Mouse (Mus musculus) midbrain, postnatal 0 days (tissue): ENCODE measurements around the gene Galnt10. TPM values are rescaled to one million over a fixed set of nuclear protein-coding genes. Genes with fewer than 3 reads are reported as not detected.
A peak's percentile ranks its signal among the peaks of the same experiment; 100 is the strongest.

Experiments
- ATAC-seq: fragments of 200-750 bp; cut with Nextera tagmentation; 2 replicates; pipeline ENCODE4 v1.8.0; 2017; ENCODE audit warnings: moderate number of reproducible peaks, mild to moderate bottlenecking, moderate TSS enrichment, moderate library complexity; ENCODE audit not compliant: low FRiP score
- DNase-seq: peaks from one replicate; pipeline ENCODE4 v3.0.0-alpha.2; 2015; ENCODE audit warnings: low spot score
- H3K27ac ChIP-seq: fragments of 300-500 bp; sonication (generic); 2 replicates; pipeline ENCODE4 v1.5.1; 2014; ENCODE audit warnings: low read depth, mild to moderate bottlenecking, low read length, mixed read lengths
- H3K27me3 ChIP-seq: fragments of 300-500 bp; sonication (generic); 2 replicates; pipeline ENCODE4 v1.6.1; 2014; ENCODE audit warnings: low read length, control low read depth, mixed read lengths; ENCODE audit not compliant: insufficient read depth
- H3K36me3 ChIP-seq: fragments of 300-500 bp; sonication (generic); 2 replicates; pipeline ENCODE4 v1.6.1; 2014; ENCODE audit warnings: low read length, control low read depth, mixed read lengths; ENCODE audit not compliant: insufficient read depth
- H3K4me1 ChIP-seq: fragments of 300-500 bp; sonication (generic); 2 replicates; pipeline ENCODE4 v1.6.1; 2014; ENCODE audit warnings: mild to moderate bottlenecking, control low read depth, antibody characterized with exemption, low read length, mixed read lengths; ENCODE audit not compliant: insufficient read depth
- H3K4me2 ChIP-seq: fragments of 300-500 bp; sonication (generic); 2 replicates; pipeline ENCODE4 v1.6.1; 2014; ENCODE audit warnings: low read depth, mild to moderate bottlenecking, low read length, mixed read lengths; ENCODE audit not compliant: poor library complexity, severe bottlenecking
- H3K4me3 ChIP-seq: fragments of 300-500 bp; sonication (generic); 2 replicates; pipeline ENCODE4 v1.5.1; 2014; ENCODE audit warnings: low read depth, mild to moderate bottlenecking, low read length, moderate library complexity
- H3K9ac ChIP-seq: fragments of 300-500 bp; sonication (generic); replicated peaks from 2 replicates; pipeline ENCODE4 v1.6.1; 2014; ENCODE audit warnings: mild to moderate bottlenecking, low read length, moderate library complexity, mixed read lengths; ENCODE audit not compliant: poor library complexity, severe bottlenecking
- H3K9me3 ChIP-seq: fragments of 300-500 bp; sonication (generic); 2 replicates; pipeline ENCODE4 v1.6.1; 2016; ENCODE audit warnings: low read length, control low read depth
- CTCF ChIP-seq: IDR thresholded peaks from 2 replicates; pipeline ENCODE4 v1.5.1; 2016; ENCODE audit warnings: antibody characterized with exemption, mild to moderate bottlenecking
- WGBS: fragments of 180-500 bp; shearing (Covaris S2); extraction: QIAGEN DNeasy Blood & Tissue Kit; methylation state at CpG from one replicate; pipeline ENCODE4 v1.1.7; 2014; 5-methylcytosine and 5-hydroxymethylcytosine counted together
- polyA plus RNA-seq: library from polyadenylated mRNA; unstranded; fragments of >200 nt; fragmentation: Nextera tagmentation; extraction: Ambion mirVana; gene quantifications from 2 replicates; pipeline ENCODE4 v1.2.1, GENCODE M21; 2015
- total RNA-seq: library from RNA; depleted of rRNA; stranded (reverse); fragments of >200 nt; gene quantifications from 2 replicates; pipeline ENCODE4 v1.2.3, GENCODE M21; 2014

The Galnt10 gene
- total and polyA plus RNA-seq, 2 experiments from 2014 or later = 11.8 to 26.0 TPM

- no peak overlapping the region for H3K4me3 ChIP-seq
- no peak overlapping the region for H3K4me2 ChIP-seq
- TF ChIP-seq CTCF = no peak
- H3K27me3 ChIP-seq = no peaks in the 10 kb centered on the region
- 0 out of 2 replicates have a peak, but pooled peaks cover 6% of the 10 kb centered on the region for H3K4me1 ChIP-seq
- no peaks in the 10 kb centered on the region for H3K9me3 ChIP-seq
- H3K36me3 ChIP-seq = no peaks in the 10 kb centered on the region; the same call in 1 of the 2 replicates
- ATAC-seq = no peak
- H3K9ac ChIP-seq = no peak overlapping the region
- peak overlapping the region; percentile 26; the same call in 1 of the 2 replicates for H3K27ac ChIP-seq
- WGBS = 64% methylated on average over 6 of the region's 6 CpGs
- DNase-seq = no peak
Measured at GRCm38 (mm10) chr11:57720076-57720475, 74.8 kb downstream of the Galnt10 start.

- TF ChIP-seq CTCF = peak; percentile 51
- Histone ChIP-seq H3K36me3 (no peaks in the 10 kb centered on the region; the same call in 1 of the 2 replicates), H3K4me3 (no peak overlapping the region), H3K9me3 (no peaks in the 10 kb centered on the region), H3K4me2 (no peak overlapping the region), H3K9ac (no peak overlapping the region), H3K4me1 (0 out of 2 replicates have a peak, but pooled peaks cover 4% of the 10 kb centered on the region), H3K27ac (no peak overlapping the region), H3K27me3 (no peaks in the 10 kb centered on the region)
- ATAC-seq = no peak
- WGBS = 94% methylated on average over 5 of the region's 5 CpGs
- no peak for DNase-seq
Measured at GRCm38 (mm10) chr11:57724791-57725463, 79.7 kb downstream of the Galnt10 start.

- H3K36me3 ChIP-seq = no peaks in the 10 kb centered on the region; the same call in 1 of the 2 replicates
- no peaks in the 10 kb centered on the region for H3K4me1 ChIP-seq
- no peak overlapping the region for H3K9ac ChIP-seq
- no peak for DNase-seq
- no peak for ATAC-seq
- H3K9me3 ChIP-seq = no peaks in the 10 kb centered on the region
- H3K27ac ChIP-seq = no peak overlapping the region
- TF ChIP-seq CTCF = no peak
- no peaks in the 10 kb centered on the region for H3K27me3 ChIP-seq
- WGBS = 68% methylated on average over 4 of the region's 4 CpGs
- no peak overlapping the region for H3K4me2 ChIP-seq
- H3K4me3 ChIP-seq = no peak overlapping the region
Measured at GRCm38 (mm10) chr11:57725926-57726325, 80.7 kb downstream of the Galnt10 start.

- Histone ChIP-seq H3K4me3 (no peak overlapping the region), H3K4me2 (no peak overlapping the region), H3K27ac (no peak overlapping the region), H3K4me1 (no peaks in the 10 kb centered on the region), H3K9me3 (no peaks in the 10 kb centered on the region), H3K27me3 (no peaks in the 10 kb centered on the region), H3K9ac (no peak overlapping the region), H3K36me3 (no peaks in the 10 kb centered on the region)
- DNase-seq = peak; percentile 78
- WGBS = 48% methylated on average over 9 of the region's 9 CpGs
- no peak for TF ChIP-seq CTCF
- peak; percentile 72 for ATAC-seq
Measured at GRCm38 (mm10) chr11:57727303-57727969, 82.2 kb downstream of the Galnt10 start.

GRCm38 (mm10) chr11:57732410-57733281 lies 87.4 kb downstream of the Galnt10 start:
- no peak for TF ChIP-seq CTCF
- no peak overlapping the region for H3K4me2 ChIP-seq
- H3K9ac ChIP-seq = no peak overlapping the region
- no peak overlapping the region for H3K27ac ChIP-seq
- H3K9me3 ChIP-seq = no peaks in the 10 kb centered on the region
- no peaks in the 10 kb centered on the region for H3K4me1 ChIP-seq
- no peaks in the 10 kb centered on the region for H3K27me3 ChIP-seq
- DNase-seq (no peak), ATAC-seq (no peak)
- H3K4me3 ChIP-seq = no peak overlapping the region
- 78% methylated on average over 10 of the region's 10 CpGs for WGBS
- 0 out of 2 replicates have a peak, but pooled peaks cover 3% of the 10 kb centered on the region for H3K36me3 ChIP-seq
